Mouse (Mus musculus) neural tube, embryonic 12.5 days (tissue): ENCODE measurements at regions not wholly inside any gene's neighbourhood (a gene's known extent, or its start where the extent isn't known, plus 50 kb on each side); places are given as distances from the start of the nearest gene placed in this dataset.
A peak's percentile ranks its signal among the peaks of the same experiment; 100 is the strongest.
"Not testable (repeated sequence)": the region's sequence is repeated elsewhere in the genome, so short reads cannot be mapped to it uniquely, and the experiment has no call there.

Experiments used
- ATAC-seq: fragments of 200-750 bp; cut with Nextera tagmentation; 2 replicates; pipeline ENCODE4 v1.8.0; 2017; ENCODE audit warnings: low read depth, mild to moderate bottlenecking, moderate TSS enrichment, moderate library complexity; ENCODE audit not compliant: low FRiP score
- H3K27ac ChIP-seq: fragments of 300-500 bp; sonication (generic); 2 replicates; pipeline ENCODE4 v1.5.1; 2016
- H3K27me3 ChIP-seq: fragments of 300-500 bp; sonication (generic); replicated peaks from 2 replicates; pipeline ENCODE4 v1.6.1; 2016; ENCODE audit warnings: mild to moderate bottlenecking
- H3K36me3 ChIP-seq: fragments of 300-500 bp; sonication (generic); 2 replicates; pipeline ENCODE4 v1.6.1; 2016; ENCODE audit warnings: mild to moderate bottlenecking
- H3K4me1 ChIP-seq: fragments of 300-500 bp; sonication (generic); 2 replicates; pipeline ENCODE4 v1.6.1; 2016
- H3K4me2 ChIP-seq: fragments of 300-500 bp; sonication (generic); replicated peaks from 2 replicates; pipeline ENCODE4 v1.6.1; 2016; ENCODE audit warnings: mild to moderate bottlenecking
- H3K4me3 ChIP-seq: fragments of 300-500 bp; sonication (generic); 2 replicates; pipeline ENCODE4 v1.5.1; 2016
- H3K9ac ChIP-seq: fragments of 300-500 bp; sonication (generic); 2 replicates; pipeline ENCODE4 v1.6.1; 2016; ENCODE audit warnings: mild to moderate bottlenecking
- H3K9me3 ChIP-seq: fragments of 300-500 bp; sonication (generic); 2 replicates; pipeline ENCODE4 v1.6.1; 2016; ENCODE audit warnings: mild to moderate bottlenecking
- WGBS: fragments of 180-500 bp; shearing (Covaris S2); methylation state at CpG from one replicate; pipeline ENCODE4 v1.1.7; 2016; 5-methylcytosine and 5-hydroxymethylcytosine counted together

DNA sequence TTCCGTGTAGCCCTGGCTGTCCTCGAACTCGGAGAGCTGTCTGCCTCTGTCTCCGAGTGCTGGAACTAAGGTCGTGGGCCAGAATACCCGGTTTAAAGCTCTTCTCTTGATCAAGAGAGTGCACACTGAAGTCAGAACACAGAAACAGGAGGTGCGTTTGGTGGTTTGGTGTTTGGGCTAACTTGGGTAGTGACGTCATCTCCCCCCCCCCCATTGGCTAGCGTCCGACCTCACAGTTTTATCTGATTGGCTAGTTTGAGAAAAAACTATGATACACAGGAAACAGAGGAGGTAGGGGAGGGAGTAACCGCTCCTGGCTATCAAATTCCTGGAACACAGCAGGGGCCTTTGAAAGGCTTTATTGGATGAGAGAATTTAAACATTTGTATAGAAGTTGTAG lies 60.2 kb upstream of the Pim1 start:
- no peak overlapping the region for H3K27ac ChIP-seq
- H3K4me1 ChIP-seq, result 0 out of 2 replicates have a peak, but pooled peaks cover 14% of the 10 kb centered on the region
- 92% methylated on average over 11 of the region's 11 CpGs for WGBS
- no peak overlapping the region for H3K4me3 ChIP-seq
- H3K27me3 ChIP-seq, result no peaks in the 10 kb centered on the region
- H3K36me3 ChIP-seq, result no peaks in the 10 kb centered on the region
- no peak overlapping the region for H3K9ac ChIP-seq
- no peak for ATAC-seq
- no peaks in the 10 kb centered on the region for H3K9me3 ChIP-seq
- no peak overlapping the region for H3K4me2 ChIP-seq

GRCm38 (mm10) chr17:29430806-29431205 lies 59.7 kb upstream of the Pim1 start:
- Histone ChIP-seq H3K27me3 (no peaks in the 10 kb centered on the region), H3K4me1 (0 out of 2 replicates have a peak, but pooled peaks cover 14% of the 10 kb centered on the region), H3K4me3 (no peak overlapping the region), H3K9ac (no peak overlapping the region), H3K36me3 (no peaks in the 10 kb centered on the region), H3K9me3 (no peaks in the 10 kb centered on the region), H3K27ac (no peak overlapping the region), H3K4me2 (no peak overlapping the region)
- no peak for ATAC-seq
- WGBS, result 95% methylated on average over 6 of the region's 6 CpGs

DNA sequence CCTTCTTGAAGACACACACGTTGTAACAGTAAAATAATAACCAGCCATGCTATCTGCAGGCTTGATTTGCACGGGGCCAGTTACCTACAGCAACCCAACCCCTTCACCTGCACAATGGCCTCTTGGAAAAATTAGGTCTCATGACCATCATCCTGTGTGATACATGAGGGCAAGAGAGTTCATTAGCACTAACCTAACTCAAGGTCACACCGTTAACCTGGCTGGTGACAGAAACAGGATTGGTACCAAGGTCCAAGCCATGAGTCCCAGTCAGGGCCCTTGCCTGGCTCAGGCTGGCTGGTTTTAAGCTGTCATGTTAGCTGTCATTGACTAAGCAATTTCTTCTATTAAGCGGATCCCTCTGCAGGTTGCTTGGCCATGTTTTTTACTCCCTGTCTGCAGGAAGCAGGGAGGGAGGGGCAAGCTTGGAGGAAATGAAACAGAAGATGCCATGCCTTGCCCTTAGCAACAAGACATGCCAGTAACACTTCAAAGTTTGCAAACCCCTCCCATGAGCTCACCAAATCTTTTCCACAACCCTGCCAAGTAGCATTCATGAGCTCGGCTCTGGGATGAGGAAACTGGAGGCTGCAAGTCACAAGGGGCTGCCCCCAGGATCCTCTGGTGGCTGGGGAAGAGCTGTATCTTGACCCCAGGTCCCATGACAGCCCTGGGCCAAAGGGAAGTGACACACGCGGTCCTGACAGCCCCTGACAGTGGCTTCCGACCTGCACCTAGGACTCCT lies 58.8 kb upstream of the Pim1 start:
- Histone ChIP-seq H3K27me3 (no peaks in the 10 kb centered on the region), H3K4me2 (no peak overlapping the region), H3K9ac (no peak overlapping the region), H3K9me3 (no peaks in the 10 kb centered on the region), H3K27ac (no peak overlapping the region), H3K4me3 (no peak overlapping the region), H3K36me3 (no peaks in the 10 kb centered on the region), H3K4me1 (peaks cover 16% of the 10 kb centered on the region)
- no peak for ATAC-seq
- 80% methylated on average over 8 of the region's 8 CpGs for WGBS

GRCm38 (mm10) chr17:29432666-29433065 lies 57.9 kb upstream of the Pim1 start:
- Histone ChIP-seq H3K4me3 (no peak overlapping the region), H3K4me2 (no peak overlapping the region), H3K27ac (no peak overlapping the region), H3K9ac (no peak overlapping the region), H3K27me3 (no peaks in the 10 kb centered on the region), H3K36me3 (no peaks in the 10 kb centered on the region), H3K4me1 (peaks cover 23% of the 10 kb centered on the region), H3K9me3 (no peaks in the 10 kb centered on the region)
- WGBS, result 95% methylated on average over 8 of the region's 8 CpGs
- no peak for ATAC-seq

DNA sequence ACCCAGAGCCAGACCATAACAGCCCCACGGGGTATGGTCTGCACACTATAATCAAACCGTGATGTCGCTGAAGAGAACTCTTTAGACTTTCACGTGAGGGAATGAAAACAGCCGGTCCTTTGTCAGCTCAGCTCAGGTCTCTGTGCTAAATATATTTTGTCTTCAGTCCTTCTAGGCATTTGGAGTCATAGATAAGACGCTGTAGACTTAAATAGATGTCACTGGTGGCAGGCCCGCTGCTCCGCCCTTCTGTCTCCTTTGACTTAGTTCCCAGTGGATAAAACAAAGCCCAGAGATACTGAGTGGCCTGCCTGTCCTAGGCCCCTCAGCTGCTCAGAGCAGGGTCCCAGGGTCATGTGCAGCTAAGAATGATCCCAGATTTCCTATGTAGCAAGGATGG lies 57.2 kb upstream of the Pim1 start:
- H3K27me3 ChIP-seq, result no peaks in the 10 kb centered on the region
- 81% methylated on average over 8 of the region's 8 CpGs for WGBS
- ATAC-seq, result no peak
- no peak overlapping the region for H3K27ac ChIP-seq
- peaks cover 27% of the 10 kb centered on the region for H3K4me1 ChIP-seq
- no peak overlapping the region for H3K4me3 ChIP-seq
- H3K36me3 ChIP-seq, result no peaks in the 10 kb centered on the region
- no peak overlapping the region for H3K9ac ChIP-seq
- no peak overlapping the region for H3K4me2 ChIP-seq
- H3K9me3 ChIP-seq, result no peaks in the 10 kb centered on the region

- no peaks in the 10 kb centered on the region for H3K27me3 ChIP-seq
- H3K4me1 ChIP-seq, result peaks cover 34% of the 10 kb centered on the region
- H3K36me3 ChIP-seq, result no peaks in the 10 kb centered on the region
- H3K9me3 ChIP-seq, result no peaks in the 10 kb centered on the region
- no peak for ATAC-seq
- H3K9ac ChIP-seq, result no peak overlapping the region
- no peak overlapping the region for H3K4me3 ChIP-seq
- 77% methylated on average over 20 of the region's 20 CpGs for WGBS
- no peak overlapping the region for H3K27ac ChIP-seq
- H3K4me2 ChIP-seq, result no peak overlapping the region
Observed at GRCm38 (mm10) chr17:29434074-29434944, 56.2 kb upstream of the Pim1 start.

DNA sequence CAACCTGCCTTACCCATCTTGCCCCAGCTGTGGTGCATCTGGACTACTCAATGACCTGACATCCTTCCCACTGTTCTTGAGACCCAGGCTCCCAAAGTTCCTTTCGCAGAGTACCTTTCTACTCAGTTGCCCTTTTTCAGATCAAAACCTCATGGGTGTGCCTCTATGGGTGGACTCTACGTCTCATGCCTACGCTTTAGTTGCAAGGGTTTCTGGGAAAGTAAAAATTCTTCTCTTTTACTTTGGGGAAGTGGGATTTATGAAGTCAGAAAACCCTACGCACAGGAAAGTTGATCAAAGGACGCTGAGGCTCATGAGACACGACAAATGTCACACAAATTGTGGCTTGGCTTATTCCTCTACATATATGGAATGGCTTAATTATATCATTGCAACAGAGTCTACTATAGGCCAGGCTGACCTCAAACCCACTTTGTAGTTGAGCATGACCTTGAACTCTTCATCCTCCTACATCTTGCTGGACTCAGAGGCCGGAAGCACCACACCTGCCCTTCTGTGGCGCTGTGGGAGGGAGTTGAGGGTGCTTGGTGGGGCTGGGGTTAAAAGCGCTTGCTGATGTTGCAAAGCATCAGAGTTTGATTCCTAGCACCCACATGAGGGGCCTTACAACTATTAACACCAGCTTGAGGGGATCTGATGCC lies 55.1 kb upstream of the Pim1 start:
- Histone ChIP-seq H3K4me1 (peaks cover 34% of the 10 kb centered on the region), H3K4me2 (no peak overlapping the region)
- ATAC-seq, result no peak

DNA sequence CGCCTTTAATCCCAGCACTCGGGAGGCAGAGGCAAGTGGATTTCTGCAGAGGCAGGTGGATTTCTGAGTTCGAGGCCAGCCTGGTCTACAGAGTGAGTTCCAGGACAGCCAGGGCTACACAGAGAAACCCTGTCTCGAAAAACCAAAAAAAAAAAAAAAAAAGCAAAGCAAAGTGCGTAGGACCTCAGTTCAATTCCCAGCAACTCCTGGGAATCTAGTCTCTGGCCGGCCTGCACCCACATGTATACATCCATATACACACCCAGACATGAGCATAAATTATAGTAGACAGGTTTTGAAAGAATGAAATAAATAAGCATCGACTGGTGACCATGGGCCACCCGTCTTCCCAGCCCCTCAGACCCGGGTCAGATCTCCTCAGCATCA lies 54.1 kb upstream of the Pim1 start:
- H3K9ac ChIP-seq, result peak overlapping the region; percentile 59
- H3K27ac ChIP-seq, result peak overlapping the region; percentile 82
- H3K4me2 ChIP-seq, result peak overlapping the region; percentile 66
- ATAC-seq, H3K36me3 ChIP-seq, H3K9me3 ChIP-seq, H3K27me3 ChIP-seq: not testable (repeated sequence)
- H3K4me3 ChIP-seq, result 0 out of 2 replicates have a peak overlapping the region, but pooled peaks have one; percentile 34
- H3K4me1 ChIP-seq, result peaks cover 34% of the 10 kb centered on the region
- 61% methylated on average over 9 of the region's 9 CpGs for WGBS

More for the DNA sequence above, 55.1 kb upstream of the Pim1 start:
- H3K9ac ChIP-seq, result no peak overlapping the region
- H3K27ac ChIP-seq, result no peak overlapping the region
- no peaks in the 10 kb centered on the region for H3K9me3 ChIP-seq
- H3K27me3 ChIP-seq, result no peaks in the 10 kb centered on the region
- no peak overlapping the region for H3K4me3 ChIP-seq
- H3K36me3 ChIP-seq, result no peaks in the 10 kb centered on the region
- 97% methylated on average over 9 of the region's 9 CpGs for whole genome bisulfite sequencing

GRCm38 (mm10) chr17:29436871-29437534 lies 53.5 kb upstream of the Pim1 start:
- Histone ChIP-seq H3K4me3 (peak overlapping the region; percentile 34), H3K36me3 (no peaks in the 10 kb centered on the region), H3K9me3 (no peaks in the 10 kb centered on the region), H3K4me2 (peak overlapping the region; percentile 66), H3K9ac (peak overlapping the region; percentile 59), H3K27me3 (no peaks in the 10 kb centered on the region), H3K4me1 (peaks cover 28% of the 10 kb centered on the region), H3K27ac (peak overlapping the region; percentile 82)
- ATAC-seq, result peak; percentile 85
- WGBS, result 1% methylated on average over 36 of the region's 36 CpGs

DNA sequence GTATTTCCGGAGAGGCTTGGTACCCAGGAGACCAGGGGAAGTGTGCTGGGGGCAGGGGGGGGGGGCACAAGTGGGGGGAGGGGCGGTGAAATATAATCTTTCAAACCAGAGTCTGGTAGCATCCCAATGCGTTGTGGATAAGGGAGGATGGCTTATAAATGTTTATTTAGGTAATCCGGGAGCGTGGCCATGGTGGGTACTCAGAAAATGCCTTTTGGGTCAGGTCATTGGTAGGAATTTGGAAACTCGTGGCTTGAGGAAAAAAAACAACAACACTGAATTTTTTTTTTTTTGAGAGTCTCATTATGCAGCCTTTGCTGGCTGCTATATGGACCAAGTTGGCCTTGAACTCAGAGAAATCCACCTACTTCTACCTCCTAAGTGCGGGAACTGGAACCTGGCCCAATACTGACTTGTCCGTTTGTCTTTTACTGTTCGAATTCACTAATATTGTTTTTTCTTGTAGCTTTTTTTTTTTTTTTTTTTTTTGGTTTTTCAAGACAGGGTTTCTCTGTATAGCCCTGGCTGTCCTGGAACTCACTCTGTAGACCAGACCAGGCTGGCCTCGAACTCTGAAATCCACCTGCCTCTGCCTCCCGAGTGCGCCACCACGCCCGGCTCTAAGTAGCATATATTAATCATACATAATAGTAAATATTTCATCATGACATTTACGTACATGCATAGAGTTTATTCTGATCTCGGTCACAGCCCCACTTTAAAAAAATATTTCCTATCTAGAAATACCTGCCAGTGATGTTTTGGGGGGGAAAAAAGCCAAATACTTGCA lies 52.8 kb upstream of the Pim1 start:
- 29% methylated on average over 16 of the region's 16 CpGs for WGBS
- H3K4me1 ChIP-seq, result peaks cover 25% of the 10 kb centered on the region
- H3K4me3 ChIP-seq, result peak overlapping the region; percentile 34
- H3K4me2 ChIP-seq, result peak overlapping the region; percentile 66
- H3K9ac ChIP-seq, result peak overlapping the region; percentile 59
- H3K27ac ChIP-seq, result peak overlapping the region; percentile 82
- no peaks in the 10 kb centered on the region for H3K36me3 ChIP-seq
- no peaks in the 10 kb centered on the region for H3K27me3 ChIP-seq
- ATAC-seq, result no peak
- H3K9me3 ChIP-seq, result no peaks in the 10 kb centered on the region
